Mouse (Mus musculus): ENCODE measurements around the gene Tmem211.

GRCm38 (mm10) chr5:113191901-113192300, 34.8 kb upstream of the Tmem211 start:
- no peak for TF ChIP-seq CTCF (IDR thresholded peaks at IDR 0.05; ENCODE audit: low read depth)
- TF ChIP-seq EP300 (IDR thresholded peaks at IDR 0.05; ENCODE audit: low read depth): no peak
